Mouse (Mus musculus): ENCODE data around the gene Cdkl5.

GRCm38 (mm10) chrX:160863689-160864383, 130.7 kb downstream of the Cdkl5 start:
- TF ChIP-seq CTCF (IDR thresholded peaks at IDR 0.05; ENCODE audit: low read depth) (no peak), EP300 (IDR thresholded peaks at IDR 0.05; ENCODE audit: low read depth) (no peak)

All from heart, postnatal 0 days (tissue).